Mouse (Mus musculus): Measurements from ENCODE around the gene Sema5b. TPM values are rescaled to one million over a fixed set of nuclear protein-coding genes. Genes with fewer than 3 reads are reported as not detected.

Gene Sema5b
- polyA plus RNA-seq, 1 experiment = not detected

DNA sequence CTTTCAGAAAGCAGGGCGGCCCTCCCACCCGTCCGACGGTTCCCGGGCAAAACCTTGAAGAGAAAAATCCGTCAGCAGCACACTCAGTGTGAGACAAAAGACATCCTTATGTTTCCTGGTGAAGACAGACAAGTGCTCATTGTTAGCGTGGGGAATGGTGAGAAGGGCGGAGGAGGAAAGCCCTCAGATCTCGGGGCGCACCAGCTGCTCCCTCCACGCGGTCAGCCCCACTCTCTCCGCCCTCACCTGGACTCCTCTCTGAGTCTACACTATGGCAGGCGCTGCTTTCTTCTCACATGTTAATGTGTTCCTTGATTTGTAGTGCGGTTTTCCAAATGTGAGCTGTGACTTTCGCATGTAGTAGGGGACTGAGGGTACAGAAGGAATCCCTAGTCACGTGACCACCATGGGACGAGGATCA lies 47.8 kb downstream of the Sema5b start:
- WGBS = 19% methylated on average over 18 of the region's 18 CpGs
- Histone ChIP-seq H3K27ac (ENCODE audit: control insufficient read depth, insufficient read depth, low read depth, low read length, poor library complexity) (no peak overlapping the region), H3K4me3 (replicated peaks; ENCODE audit: control insufficient read depth, low read depth, low read length) (no peak overlapping the region), H3K4me1 (ENCODE audit: control insufficient read depth, insufficient read depth, low read length) (no peaks in the 10 kb centered on the region)
- no peak for TF ChIP-seq POLR2A (IDR thresholded peaks at IDR 0.05; ENCODE audit: borderline replicate concordance, control insufficient read depth, low read depth, low read length)
- TF ChIP-seq CTCF (IDR thresholded peaks at IDR 0.05; ENCODE audit: control insufficient read depth, insufficient read depth, low read length) = no peak

DNA sequence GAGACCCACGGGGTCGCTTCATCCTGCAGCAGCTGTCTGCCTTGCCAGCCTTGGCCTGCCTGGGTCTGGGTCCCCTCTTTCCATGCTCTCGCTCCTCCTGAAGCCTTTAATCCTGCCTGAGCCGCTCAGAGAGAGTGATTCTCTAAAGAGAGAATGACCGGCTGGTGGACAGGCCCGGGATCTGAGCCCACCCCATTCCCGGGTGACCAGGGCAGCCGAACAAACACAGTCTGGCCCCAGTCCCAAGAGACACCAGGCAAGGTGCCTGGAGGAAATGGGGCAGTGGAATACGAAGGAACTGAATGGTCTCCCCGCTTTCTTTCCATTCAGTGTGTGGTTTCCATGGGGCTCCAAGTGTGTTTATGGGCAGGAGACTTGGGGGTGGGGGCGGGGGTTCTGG lies 50.8 kb downstream of the Sema5b start:
- TF ChIP-seq CTCF (IDR thresholded peaks at IDR 0.05; ENCODE audit: control insufficient read depth, insufficient read depth, low read length) (no peak), POLR2A (IDR thresholded peaks at IDR 0.05; ENCODE audit: borderline replicate concordance, control insufficient read depth, low read depth, low read length) (no peak)
- WGBS = 50% methylated on average over 11 of the region's 11 CpGs
- no peak overlapping the region for H3K27ac ChIP-seq (ENCODE audit: control insufficient read depth, insufficient read depth, low read depth, low read length, poor library complexity)

DNA sequence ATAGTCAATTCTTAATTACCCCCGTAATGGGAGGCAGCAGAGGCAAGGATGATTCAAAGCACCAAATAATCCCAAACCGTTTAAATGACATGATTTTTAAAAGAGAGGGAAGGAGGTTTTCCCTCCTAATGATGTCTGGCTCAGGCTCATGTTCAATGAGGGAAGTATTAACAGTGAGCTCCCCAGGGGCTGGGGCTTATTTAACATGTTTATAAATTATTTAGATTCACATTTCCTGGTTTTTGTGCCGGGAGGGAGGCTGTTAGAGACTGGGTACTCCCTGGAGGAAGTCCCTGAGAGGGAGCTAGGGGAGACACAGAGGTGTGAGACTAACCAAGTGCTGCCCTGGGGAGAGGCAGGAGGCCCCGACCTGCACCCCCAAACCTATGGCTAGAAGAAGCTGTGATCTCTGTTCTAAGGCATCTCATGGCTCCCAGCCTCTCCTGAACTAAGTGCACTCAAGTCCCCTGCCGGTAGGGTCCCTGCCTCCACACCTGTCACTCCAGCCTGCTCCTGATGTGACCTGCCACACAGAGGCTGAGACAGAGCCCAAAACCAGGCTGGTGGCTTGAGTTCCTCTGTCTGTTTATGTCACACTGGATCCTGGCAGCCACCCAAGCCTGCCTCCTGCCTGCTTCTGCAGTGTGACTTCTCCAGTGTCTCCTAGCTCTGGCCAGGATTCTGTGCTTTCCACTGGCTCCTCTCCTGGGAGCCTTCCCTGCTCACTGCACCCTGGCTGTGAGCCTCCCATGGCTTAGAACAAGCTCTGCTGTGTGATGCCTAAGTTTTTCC lies 51.5 kb downstream of the Sema5b start:
- H3K4me3 ChIP-seq (replicated peaks; ENCODE audit: control insufficient read depth, low read depth, low read length) = no peak overlapping the region
- 27% methylated on average over 5 of the region's 5 CpGs for WGBS
- H3K27ac ChIP-seq (ENCODE audit: control insufficient read depth, insufficient read depth, low read depth, low read length, poor library complexity) = no peak overlapping the region
- TF ChIP-seq CTCF (IDR thresholded peaks at IDR 0.05; ENCODE audit: control insufficient read depth, insufficient read depth, low read length) (no peak), POLR2A (IDR thresholded peaks at IDR 0.05; ENCODE audit: borderline replicate concordance, control insufficient read depth, low read depth, low read length) (no peak)
- no peaks in the 10 kb centered on the region for H3K4me1 ChIP-seq (ENCODE audit: control insufficient read depth, insufficient read depth, low read length)

More for the DNA sequence above, 50.8 kb downstream of the Sema5b start:
- H3K4me1 ChIP-seq (ENCODE audit: control insufficient read depth, insufficient read depth, low read length) = no peaks in the 10 kb centered on the region
- no peak overlapping the region for H3K4me3 ChIP-seq (replicated peaks; ENCODE audit: control insufficient read depth, low read depth, low read length)

DNA sequence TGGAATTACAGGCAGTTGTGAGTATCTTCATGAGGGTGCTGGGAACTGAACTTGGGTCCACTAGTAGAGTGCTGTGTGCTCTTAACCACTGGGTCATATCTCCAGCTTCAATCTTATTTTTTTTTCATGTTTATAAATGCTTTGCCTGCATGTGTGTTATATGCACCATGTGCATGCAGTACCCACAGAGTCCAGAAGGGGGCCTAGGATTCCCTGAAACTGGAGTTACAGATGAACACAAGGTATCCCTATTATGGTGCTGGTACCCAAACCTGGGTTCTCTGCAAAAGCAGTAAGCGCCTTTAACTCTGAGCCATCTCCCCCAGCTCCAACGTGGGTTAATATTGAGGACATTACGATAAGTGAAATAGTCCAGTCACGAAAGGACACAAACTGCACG lies 52.5 kb downstream of the Sema5b start:
- no peak overlapping the region for H3K4me3 ChIP-seq (replicated peaks; ENCODE audit: control insufficient read depth, low read depth, low read length)
- WGBS = 87% methylated on average over 5 of the region's 5 CpGs
- H3K27ac ChIP-seq (ENCODE audit: control insufficient read depth, insufficient read depth, low read depth, low read length, poor library complexity) = no peak overlapping the region
- H3K4me1 ChIP-seq (ENCODE audit: control insufficient read depth, insufficient read depth, low read length) = no peaks in the 10 kb centered on the region
- TF ChIP-seq CTCF (IDR thresholded peaks at IDR 0.05; ENCODE audit: control insufficient read depth, insufficient read depth, low read length) (no peak), POLR2A (IDR thresholded peaks at IDR 0.05; ENCODE audit: borderline replicate concordance, control insufficient read depth, low read depth, low read length) (no peak)

DNA sequence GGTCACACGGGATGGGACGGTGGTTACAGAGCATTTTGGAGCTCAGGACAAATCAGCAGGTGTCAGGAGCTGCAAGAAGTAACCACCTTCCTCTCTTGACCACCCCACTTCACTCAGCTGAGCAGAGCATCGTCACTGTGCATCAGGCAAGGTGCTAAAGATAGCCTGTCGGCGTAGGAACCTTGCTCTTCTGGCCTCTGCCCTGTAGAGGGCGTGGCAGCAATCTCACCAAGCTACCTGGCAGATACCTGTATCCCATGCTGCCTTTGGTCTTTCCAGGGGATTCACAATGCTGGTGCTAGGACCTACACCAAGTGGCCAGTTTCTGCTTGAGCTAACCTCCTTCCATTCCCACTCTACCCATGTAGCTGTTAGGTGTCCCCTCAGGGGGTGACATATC lies 55.3 kb downstream of the Sema5b start:
- TF ChIP-seq CTCF (IDR thresholded peaks at IDR 0.05; ENCODE audit: control insufficient read depth, insufficient read depth, low read length) (no peak), POLR2A (IDR thresholded peaks at IDR 0.05; ENCODE audit: borderline replicate concordance, control insufficient read depth, low read depth, low read length) (no peak)
- Histone ChIP-seq H3K27ac (ENCODE audit: control insufficient read depth, insufficient read depth, low read depth, low read length, poor library complexity) (no peak overlapping the region), H3K4me1 (ENCODE audit: control insufficient read depth, insufficient read depth, low read length) (no peaks in the 10 kb centered on the region), H3K4me3 (replicated peaks; ENCODE audit: control insufficient read depth, low read depth, low read length) (no peak overlapping the region)
- WGBS = 53% methylated on average over 6 of the region's 6 CpGs

DNA sequence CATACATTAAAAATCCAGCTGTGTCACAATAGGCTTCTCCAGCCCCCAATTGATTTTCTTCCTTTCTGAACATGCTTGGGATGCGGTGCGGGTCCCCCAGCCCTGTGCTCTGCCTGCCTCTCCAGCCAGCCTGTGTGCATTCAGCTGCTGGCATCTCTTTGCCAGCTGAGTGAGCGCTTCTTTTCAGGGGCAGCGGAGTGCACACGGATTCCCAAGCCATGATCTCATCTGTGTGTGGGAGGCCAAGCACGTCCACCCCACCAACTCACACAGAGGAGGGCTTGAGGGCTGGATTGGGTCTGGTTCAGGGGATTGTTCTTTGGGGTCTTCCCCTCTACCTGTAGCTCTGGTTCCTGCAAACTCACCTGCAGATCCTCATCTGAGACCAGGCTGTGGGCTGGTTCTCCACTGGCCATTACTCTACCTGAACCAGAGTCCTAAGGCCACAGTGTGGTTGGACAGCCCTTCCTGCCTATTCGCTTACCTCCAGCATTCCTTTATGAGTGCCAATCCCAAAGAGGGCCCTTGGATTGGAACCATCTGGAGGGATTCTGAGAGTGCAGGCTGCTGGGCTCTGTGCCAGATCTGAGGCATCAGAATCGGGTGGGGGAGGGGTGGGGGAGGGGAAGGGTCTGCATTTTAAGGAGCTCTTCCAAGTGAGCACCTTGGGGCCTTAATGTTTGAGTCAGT lies 55.9 kb downstream of the Sema5b start:
- TF ChIP-seq CTCF (IDR thresholded peaks at IDR 0.05; ENCODE audit: control insufficient read depth, insufficient read depth, low read length) = no peak
- TF ChIP-seq POLR2A (IDR thresholded peaks at IDR 0.05; ENCODE audit: borderline replicate concordance, control insufficient read depth, low read depth, low read length) = no peak
- Histone ChIP-seq H3K4me1 (ENCODE audit: control insufficient read depth, insufficient read depth, low read length) (no peaks in the 10 kb centered on the region), H3K27ac (ENCODE audit: control insufficient read depth, insufficient read depth, low read depth, low read length, poor library complexity) (no peak overlapping the region), H3K4me3 (replicated peaks; ENCODE audit: control insufficient read depth, low read depth, low read length) (no peak overlapping the region)
- WGBS = 62% methylated on average over 8 of the region's 8 CpGs

DNA sequence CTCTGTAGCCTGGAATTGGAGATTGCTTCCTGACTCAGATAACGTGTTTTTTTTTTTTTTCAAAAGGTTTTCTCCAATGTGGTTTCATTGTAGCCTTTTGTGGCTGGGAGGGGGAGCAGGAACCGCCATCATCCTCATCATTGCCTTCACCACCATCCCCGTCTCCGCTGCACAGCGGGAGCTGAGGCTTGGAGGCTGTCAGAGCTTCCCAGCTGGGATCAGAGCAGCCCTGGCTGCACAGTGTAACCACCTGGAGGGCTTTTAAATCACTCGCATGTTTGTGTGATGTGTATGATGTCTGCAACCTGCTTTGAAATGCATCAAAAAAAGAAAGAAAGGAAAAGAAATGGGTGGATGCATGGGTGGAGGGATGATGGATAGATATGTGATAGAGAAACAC lies 57.0 kb downstream of the Sema5b start:
- WGBS = 36% methylated on average over 6 of the region's 6 CpGs
- no peak overlapping the region for H3K4me3 ChIP-seq (replicated peaks; ENCODE audit: control insufficient read depth, low read depth, low read length)
- no peak for TF ChIP-seq POLR2A (IDR thresholded peaks at IDR 0.05; ENCODE audit: borderline replicate concordance, control insufficient read depth, low read depth, low read length)
- H3K4me1 ChIP-seq (ENCODE audit: control insufficient read depth, insufficient read depth, low read length) = no peaks in the 10 kb centered on the region
- no peak overlapping the region for H3K27ac ChIP-seq (ENCODE audit: control insufficient read depth, insufficient read depth, low read depth, low read length, poor library complexity)

DNA sequence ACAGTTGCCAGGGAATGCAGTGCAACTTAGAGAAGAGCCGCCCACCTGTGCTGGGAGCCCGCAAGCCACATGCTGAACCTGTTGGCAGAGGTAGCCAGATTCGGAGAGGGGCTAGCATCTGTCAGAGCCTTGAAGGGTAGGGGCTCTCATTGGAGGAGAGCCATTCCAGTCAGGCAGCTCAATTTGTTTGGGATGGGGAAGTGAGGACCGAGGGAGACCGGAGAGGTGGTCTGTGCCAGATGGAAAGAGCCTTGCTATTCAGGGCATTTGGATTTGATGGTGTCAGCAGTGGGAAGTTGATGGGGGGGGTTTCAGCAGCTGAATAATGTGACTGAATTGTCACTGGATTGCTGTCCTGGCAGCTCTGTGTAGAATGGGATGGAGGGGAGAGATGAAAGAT lies 57.9 kb downstream of the Sema5b start:
- WGBS = 59% methylated on average over 5 of the region's 5 CpGs
- no peak overlapping the region for H3K4me3 ChIP-seq (replicated peaks; ENCODE audit: control insufficient read depth, low read depth, low read length)
- no peak overlapping the region for H3K27ac ChIP-seq (ENCODE audit: control insufficient read depth, insufficient read depth, low read depth, low read length, poor library complexity)
- TF ChIP-seq POLR2A (IDR thresholded peaks at IDR 0.05; ENCODE audit: borderline replicate concordance, control insufficient read depth, low read depth, low read length) = no peak
- no peak for TF ChIP-seq CTCF (IDR thresholded peaks at IDR 0.05; ENCODE audit: control insufficient read depth, insufficient read depth, low read length)
- H3K4me1 ChIP-seq (ENCODE audit: control insufficient read depth, insufficient read depth, low read length) = no peaks in the 10 kb centered on the region
